Mouse (Mus musculus) MEL (cell line): Measurements from ENCODE around the gene Utrn. TPM values are rescaled to one million over a fixed set of nuclear protein-coding genes. Genes with fewer than 3 reads are reported as not detected.

Experiments
- DNase-seq: peaks from one replicate; pipeline ENCODE4 v3.0.0; 2011; ENCODE audit warnings: low read depth, low spot score
- H3K27ac ChIP-seq: 2 replicates; pipeline ENCODE4 v1.5.1; 2012; ENCODE audit warnings: low read depth, mild to moderate bottlenecking, control low read depth, low read length, moderate library complexity; ENCODE audit not compliant: control insufficient read depth
- H3K27me3 ChIP-seq, 2 experiments: fragments of 150-350 bp in 1 of 2; sonication (generic) in 1 of 2; 2 replicates each; pipeline ENCODE4 v1.6.1; 2012; ENCODE audit warnings: low read length in 2 of 2, mild to moderate bottlenecking in 2 of 2, improper control_type of control experiment in 1 of 2, moderate library complexity in 1 of 2; ENCODE audit not compliant: insufficient read depth in 2 of 2, control insufficient read depth in 1 of 2
- H3K36me3 ChIP-seq, 2 experiments: 2 replicates each; pipeline ENCODE4 v1.6.1; 2012 to 2014; ENCODE audit warnings: low read length in 2 of 2, improper control_type of control experiment in 1 of 2, inconsistent platforms in 1 of 2, mild to moderate bottlenecking in 1 of 2; ENCODE audit not compliant: insufficient read depth in 2 of 2, control insufficient read depth in 1 of 2
- H3K4me1 ChIP-seq, 2 experiments: fragments of 150-350 bp in 1 of 2; sonication (generic) in 1 of 2; 2 replicates each; pipeline ENCODE4 v1.6.1; 2012; ENCODE audit warnings: low read length in 2 of 2, improper control_type of control experiment in 1 of 2, mild to moderate bottlenecking in 1 of 2; ENCODE audit not compliant: insufficient read depth in 2 of 2, control insufficient read depth in 1 of 2
- H3K4me3 ChIP-seq, 2 experiments: fragments of 150-350 bp in 1 of 2; sonication (generic) in 1 of 2; 2 replicates each; pipeline ENCODE4 v1.5.1; 2012; ENCODE audit warnings: low read depth in 2 of 2, low read length in 2 of 2, mild to moderate bottlenecking in 2 of 2, moderate library complexity in 2 of 2, control low read depth in 1 of 2, improper control_type of control experiment in 1 of 2; ENCODE audit not compliant: control insufficient read depth in 1 of 2, insufficient read depth in 1 of 2
- H3K79me2 ChIP-seq: 2 replicates; pipeline ENCODE4 v1.6.1; 2012; ENCODE audit warnings: mild to moderate bottlenecking, low read length, moderate library complexity; ENCODE audit not compliant: control insufficient read depth, poor library complexity, insufficient read depth
- H3K9ac ChIP-seq: 2 replicates; pipeline ENCODE4 v1.6.1; 2012; ENCODE audit warnings: low read depth, mild to moderate bottlenecking, control low read depth, low read length, moderate library complexity; ENCODE audit not compliant: control insufficient read depth, poor library complexity, severe bottlenecking
- H3K9me3 ChIP-seq: fragments of 150-350 bp; sonication (generic); replicated peaks from 2 replicates; pipeline ENCODE4 v1.6.1; 2012; ENCODE audit warnings: mild to moderate bottlenecking, low read length, improper control_type of control experiment, moderate library complexity; ENCODE audit not compliant: insufficient read depth
- BHLHE40 ChIP-seq: IDR thresholded peaks from 2 replicates; pipeline ENCODE4 v1.6.1; 2012; ENCODE audit warnings: low read depth, mild to moderate bottlenecking, inconsistent platforms, low read length, improper control_type of control experiment, borderline replicate concordance
- CHD2 ChIP-seq: IDR thresholded peaks from 2 replicates; pipeline ENCODE4 v1.6.1; 2011; ENCODE audit warnings: low read length, improper control_type of control experiment
- CTCF ChIP-seq, 3 experiments: IDR thresholded peaks in 2 of 3; conservative IDR thresholded peaks in 1 of 3; 2 replicates each; pipeline ENCODE4 v1.5.1; 2011 to 2012; ENCODE audit warnings: low read length in 3 of 3, low read depth in 2 of 3, mild to moderate bottlenecking in 2 of 3, improper control_type of control experiment in 1 of 3, inconsistent platforms in 1 of 3, mixed read lengths in 1 of 3, moderate library complexity in 1 of 3; ENCODE audit not compliant: control insufficient read depth in 1 of 3, insufficient read depth in 1 of 3, poor library complexity in 1 of 3, severe bottlenecking in 1 of 3
- E2F4 ChIP-seq: IDR thresholded peaks from 2 replicates; pipeline ENCODE4 v1.6.1; 2011; ENCODE audit warnings: low read depth, low read length, improper control_type of control experiment, borderline replicate concordance
- EP300 ChIP-seq, 2 experiments: IDR thresholded peaks; 2 replicates each; pipeline ENCODE4 v1.6.1; 2011; ENCODE audit warnings: improper control_type of control experiment in 2 of 2, low read length in 2 of 2, low read depth in 1 of 2, mild to moderate bottlenecking in 1 of 2
- ETS1 ChIP-seq: IDR thresholded peaks from 2 replicates; pipeline ENCODE4 v1.6.1; 2012; ENCODE audit warnings: low read depth, mild to moderate bottlenecking, inconsistent platforms, low read length, improper control_type of control experiment, moderate library complexity
- GABPA ChIP-seq: IDR thresholded peaks from 2 replicates; pipeline ENCODE4 v1.6.1; 2012; ENCODE audit warnings: low read depth, mild to moderate bottlenecking, inconsistent platforms, low read length, improper control_type of control experiment, moderate library complexity
- HCFC1 ChIP-seq: IDR thresholded peaks from 2 replicates; pipeline ENCODE4 v1.6.1; 2012; ENCODE audit warnings: low read depth, mild to moderate bottlenecking, inconsistent platforms, low read length, improper control_type of control experiment, moderate library complexity
- JUND ChIP-seq: IDR thresholded peaks from 2 replicates; pipeline ENCODE4 v1.6.1; 2011; ENCODE audit warnings: low read depth, mild to moderate bottlenecking, improper control_type of control experiment, low read length
- KAT2A ChIP-seq: conservative IDR thresholded peaks from 2 replicates; pipeline ENCODE4 v1.6.1; 2012; ENCODE audit warnings: low read depth, low read length, improper control_type of control experiment, inconsistent platforms
- MAFK ChIP-seq: IDR thresholded peaks from 2 replicates; pipeline ENCODE4 v1.6.1; 2011; ENCODE audit warnings: low read depth, mild to moderate bottlenecking, low read length, improper control_type of control experiment, borderline replicate concordance
- MAX ChIP-seq: IDR thresholded peaks from 2 replicates; pipeline ENCODE4 v1.6.1; 2011; ENCODE audit warnings: low read length, improper control_type of control experiment
- MAZ ChIP-seq: IDR thresholded peaks from 2 replicates; pipeline ENCODE4 v1.6.1; 2012; ENCODE audit warnings: low read depth, mild to moderate bottlenecking, inconsistent platforms, low read length, improper control_type of control experiment
- MEF2A ChIP-seq: IDR thresholded peaks from 2 replicates; pipeline ENCODE4 v1.6.1; 2014; ENCODE audit warnings: low read depth, mild to moderate bottlenecking, inconsistent platforms, low read length, improper control_type of control experiment; ENCODE audit not compliant: poor library complexity, insufficient replicate concordance, severe bottlenecking; ENCODE audit errors: extremely low read depth
- MYB ChIP-seq: IDR thresholded peaks from 2 replicates; pipeline ENCODE4 v1.6.1; 2011; ENCODE audit warnings: mild to moderate bottlenecking, low read depth, low read length, improper control_type of control experiment
- MYC ChIP-seq: IDR thresholded peaks from 2 replicates; pipeline ENCODE4 v1.6.1; 2011; ENCODE audit warnings: low read depth, mild to moderate bottlenecking, low read length, improper control_type of control experiment, moderate library complexity
- NELFE ChIP-seq: IDR thresholded peaks from 2 replicates; pipeline ENCODE4 v1.6.1; 2011; ENCODE audit warnings: low read depth, low read length, improper control_type of control experiment
- NRF1 ChIP-seq: IDR thresholded peaks from 2 replicates; pipeline ENCODE4 v1.6.1; 2014; ENCODE audit warnings: low read depth, mild to moderate bottlenecking, inconsistent platforms, low read length, improper control_type of control experiment, moderate library complexity; ENCODE audit not compliant: poor library complexity, insufficient read depth, severe bottlenecking
- POLR2A ChIP-seq, 2 experiments: IDR thresholded peaks; 2 replicates each; pipeline ENCODE4 v1.6.1; 2011 to 2012; ENCODE audit warnings: low read length in 2 of 2, mild to moderate bottlenecking in 2 of 2, control low read depth in 1 of 2, improper control_type of control experiment in 1 of 2, low read depth in 1 of 2, moderate library complexity in 1 of 2; ENCODE audit not compliant: control insufficient read depth in 1 of 2, insufficient read depth in 1 of 2, poor library complexity in 1 of 2
- POLR2AphosphoS2 ChIP-seq: IDR thresholded peaks from 2 replicates; pipeline ENCODE4 v1.6.1; 2011; ENCODE audit warnings: low read length, improper control_type of control experiment
- RAD21 ChIP-seq: IDR thresholded peaks from 2 replicates; pipeline ENCODE4 v1.6.1; 2011; ENCODE audit warnings: mild to moderate bottlenecking, low read depth, low read length, improper control_type of control experiment
- RCOR1 ChIP-seq: IDR thresholded peaks from 2 replicates; pipeline ENCODE4 v1.6.1; 2012; ENCODE audit warnings: low read depth, mild to moderate bottlenecking, inconsistent platforms, low read length, improper control_type of control experiment
- SMC3 ChIP-seq: IDR thresholded peaks from 2 replicates; pipeline ENCODE4 v1.6.1; 2011; ENCODE audit warnings: low read depth, low read length, improper control_type of control experiment
- TAL1 ChIP-seq: IDR thresholded peaks from 2 replicates; pipeline ENCODE4 v1.6.1; 2012; ENCODE audit warnings: mild to moderate bottlenecking, inconsistent platforms, low read length, moderate library complexity, mixed read lengths
- TBP ChIP-seq: IDR thresholded peaks from 2 replicates; pipeline ENCODE4 v1.8.0; 2011; ENCODE audit warnings: low read depth, low read length, improper control_type of control experiment
- TCF12 ChIP-seq: IDR thresholded peaks from 2 replicates; pipeline ENCODE4 v1.6.1; 2014; ENCODE audit warnings: low read depth, mild to moderate bottlenecking, inconsistent platforms, low read length, improper control_type of control experiment, moderate library complexity
- USF1 ChIP-seq: IDR thresholded peaks from 2 replicates; pipeline ENCODE4 v1.6.1; 2014; ENCODE audit warnings: low read depth, mild to moderate bottlenecking, inconsistent platforms, low read length, improper control_type of control experiment, moderate library complexity
- USF2 ChIP-seq, 2 experiments: IDR thresholded peaks; 2 replicates each; pipeline ENCODE4 v1.6.1; 2011 to 2012; ENCODE audit warnings: improper control_type of control experiment in 2 of 2, low read length in 2 of 2, borderline replicate concordance in 1 of 2, inconsistent platforms in 1 of 2, low read depth in 1 of 2, mild to moderate bottlenecking in 1 of 2; ENCODE audit not compliant: insufficient read depth in 1 of 2
- ZC3H11A ChIP-seq: IDR thresholded peaks from 2 replicates; pipeline ENCODE4 v1.6.1; 2012; ENCODE audit warnings: low read depth, mild to moderate bottlenecking, inconsistent platforms, low read length, improper control_type of control experiment
- ZKSCAN1 ChIP-seq: IDR thresholded peaks from 2 replicates; pipeline ENCODE4 v1.6.1; 2012; ENCODE audit warnings: low read depth, mild to moderate bottlenecking, inconsistent platforms, low read length, improper control_type of control experiment, moderate library complexity
- ZNF384 ChIP-seq: IDR thresholded peaks from 2 replicates; pipeline ENCODE4 v1.6.1; 2012; ENCODE audit warnings: low read depth, mild to moderate bottlenecking, inconsistent platforms, low read length, improper control_type of control experiment
- polyA plus RNA-seq, 2 experiments: library from polyadenylated mRNA; stranded (reverse) in 1 of 2; unstranded in 1 of 2; fragments of >175 nt in 1 of 2; fragments of >200 nt in 1 of 2; gene quantifications; 2 replicates each; pipeline versions ENCODE4 v1.2.1 to v1.2.4; 2012; ENCODE audit warnings: low replicate concordance in 2 of 2, low read depth in 1 of 2; ENCODE audit not compliant: insufficient read length in 2 of 2, insufficient read depth in 1 of 2, missing spikeins in 1 of 2
- total RNA-seq: library from RNA; depleted of rRNA; stranded (reverse); fragments of 300-350 nt; gene quantifications from 2 replicates; pipeline ENCODE4 v1.2.3, GENCODE M21; 2012

Utrn gene
- total and polyA plus RNA-seq, 3 experiments, result 2.3 to 4.3 TPM; not detected in 1

GRCm38 (mm10) chr10:12887792-12888191 is 18.6 kb upstream of the Utrn start:
- no peak for DNase-seq
- H3K27ac ChIP-seq, result no peak overlapping the region
- no peaks in the 10 kb centered on the region for H3K79me2 ChIP-seq
- TF ChIP-seq CHD2 (no peak), KAT2A (no peak), POLR2AphosphoS2 (no peak), JUND (no peak), MAZ (no peak), NRF1 (no peak), ETS1 (no peak), SMC3 (no peak), MYC (no peak), MAX (no peak), RAD21 (no peak), POLR2A (IDR thresholded peaks at IDR 0.05; ENCODE audit: control insufficient read depth in 1 of 2, insufficient read depth in 1 of 2, low read depth in 1 of 2, low read length in 2 of 2, poor library complexity in 1 of 2) (no peak), ZC3H11A (no peak), E2F4 (no peak), TBP (no peak)
- no peak overlapping the region for H3K9ac ChIP-seq
- no peaks in the 10 kb centered on the region; a peak in 2 of 4 replicates for H3K27me3 ChIP-seq
- peaks cover 0 to 8% of the 10 kb centered on the region in 2 experiments; a peak in 2 of 4 replicates for H3K4me1 ChIP-seq
- no peak overlapping the region for H3K4me3 ChIP-seq
- no peaks in the 10 kb centered on the region for H3K9me3 ChIP-seq
- H3K36me3 ChIP-seq, result peaks cover 0 to 3% of the 10 kb centered on the region in 2 experiments; a peak in 1 of 4 replicates

- Histone ChIP-seq H3K27ac (no peak overlapping the region), H3K36me3 (peaks cover 0 to 3% of the 10 kb centered on the region in 2 experiments; a peak in 1 of 4 replicates), H3K27me3 (no peaks in the 10 kb centered on the region; a peak in 1 of 4 replicates), H3K4me3 (no peak overlapping the region), H3K9ac (no peak overlapping the region), H3K79me2 (no peaks in the 10 kb centered on the region), H3K4me1 (peaks cover 0 to 8% of the 10 kb centered on the region in 2 experiments; a peak in 2 of 4 replicates), H3K9me3 (no peaks in the 10 kb centered on the region)
- TF ChIP-seq HCFC1 (no peak), CHD2 (no peak), MEF2A (no peak), MYB (no peak), ETS1 (no peak), EP300 (IDR thresholded peaks at IDR 0.05; ENCODE audit: low read depth in 1 of 2, low read length in 2 of 2) (no peak), KAT2A (no peak), TAL1 (no peak), RCOR1 (no peak), GABPA (no peak), ZKSCAN1 (no peak), ZNF384 (no peak), MAFK (no peak), USF2 (IDR thresholded peaks at IDR 0.05; ENCODE audit: borderline replicate concordance in 1 of 2, insufficient read depth in 1 of 2, low read depth in 1 of 2, low read length in 2 of 2) (no peak), TCF12 (no peak), NELFE (no peak), CTCF (IDR thresholded peaks at IDR 0.05 in 2 of 3, conservative IDR thresholded peaks at IDR 0.05 in 1 of 3; ENCODE audit: control insufficient read depth in 1 of 3, insufficient read depth in 1 of 3, low read depth in 2 of 3, low read length in 3 of 3, poor library complexity in 1 of 3, severe bottlenecking in 1 of 3) (no peak), USF1 (no peak), BHLHE40 (no peak)
- peak; percentile 53 for DNase-seq
These were observed 15.3 kb upstream of the Utrn start for GRCm38 (mm10) chr10:12884308-12884948.
